Mouse (Mus musculus): ENCODE measurements around the gene Tmem147. TPM values are rescaled to one million over a fixed set of nuclear protein-coding genes. Genes with fewer than 3 reads are reported as not detected.

Tmem147 gene
- 129 and 145 TPM in 2 replicates for polyA plus RNA-seq (2014; fragmentation: Nextera tagmentation; extraction: Ambion mirVana)

DNA sequence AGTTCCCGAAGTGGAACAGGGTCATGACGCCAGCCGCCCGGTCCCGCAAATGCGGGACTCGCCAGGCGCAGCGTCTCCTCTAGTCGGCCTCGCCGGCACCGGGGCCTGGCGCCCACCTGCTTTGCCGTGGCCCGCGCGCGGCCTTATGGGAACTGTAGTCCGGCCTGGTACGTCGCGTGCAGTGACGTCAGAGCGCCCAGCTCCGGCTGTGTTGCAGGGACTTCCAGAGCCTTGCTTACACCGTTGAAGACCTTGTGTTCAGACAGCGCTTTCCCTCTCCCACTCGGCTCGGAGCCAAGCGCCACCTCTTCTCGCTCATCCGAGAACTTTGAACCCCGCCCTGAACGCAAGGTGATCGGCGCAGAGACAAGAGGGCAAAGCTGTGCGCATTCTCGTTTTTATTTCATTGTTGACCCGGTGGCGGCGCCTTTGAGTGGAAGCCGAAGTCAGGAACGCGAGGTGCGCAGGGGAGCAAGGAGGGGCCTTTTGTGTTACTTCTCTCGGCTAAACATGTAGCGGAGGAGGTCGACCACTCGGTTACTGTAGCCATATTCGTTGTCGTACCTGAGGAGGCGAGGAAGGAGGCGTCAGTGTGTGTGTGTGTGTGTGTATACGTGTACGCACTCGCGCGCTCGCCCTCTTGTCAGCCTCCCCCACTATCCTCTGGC is at the start of gene Tmem147:
Gene Tmem147, minus strand, starts transcription at position 145 of the 668 bp plus-strand sequence.
- peak within 1 kb of the TSS; percentile 66 for H3K9ac ChIP-seq (replicated peaks; ENCODE audit: low read length)
- peak within 1 kb of the TSS; percentile 67 for H3K4me2 ChIP-seq (ENCODE audit: low read depth, low read length)
- H3K36me3 ChIP-seq (replicated peaks; ENCODE audit: control insufficient read depth, insufficient read depth, low read depth, low read length) = no peaks in the 10 kb centered on the region
- H3K27ac ChIP-seq (replicated peaks; ENCODE audit: low read depth, low read length) = peak within 1 kb of the TSS; percentile 83
- ATAC-seq (replicated peaks; ENCODE audit: insufficient number of reproducible peaks, low FRiP score, low TSS enrichment, low read depth) (peak; percentile 96), DNase-seq (ENCODE audit: low spot score) (peak; percentile 96)
- under 1% methylated on average over 60 of the region's 60 CpGs for WGBS
- H3K27me3 ChIP-seq (ENCODE audit: control insufficient read depth, insufficient read depth, low read length) = no peaks in the 10 kb centered on the region
- H3K9me3 ChIP-seq (replicated peaks; ENCODE audit: control insufficient read depth, low read length) = no peaks in the 10 kb centered on the region
- peak within 1 kb of the TSS; percentile 73 for H3K4me3 ChIP-seq (ENCODE audit: low read depth, low read length)
- no peaks in the 10 kb centered on the region for H3K4me1 ChIP-seq (ENCODE audit: control insufficient read depth, insufficient read depth, low read length)

DNA sequence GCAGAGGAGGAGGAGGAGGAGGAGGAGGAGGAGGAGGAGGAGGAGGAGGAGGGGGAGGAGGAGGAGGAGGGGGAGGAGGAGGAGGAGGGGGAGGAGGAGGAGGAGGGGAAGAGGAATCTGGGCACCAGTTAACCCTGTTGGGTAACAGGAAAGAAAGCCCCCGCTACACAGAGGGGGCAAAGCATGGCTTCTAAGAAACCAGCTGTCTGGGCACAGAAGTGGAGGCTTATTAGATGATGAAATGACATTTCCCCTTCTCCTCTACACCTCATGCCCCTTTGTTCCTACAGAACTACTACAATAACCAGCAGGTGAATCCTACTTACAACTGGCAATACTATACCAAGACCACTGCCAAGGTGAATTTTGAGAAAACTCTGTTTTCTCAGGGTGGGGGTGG is 48.6 kb upstream of the Tmem147 start:
- Histone ChIP-seq H3K27ac (replicated peaks; ENCODE audit: low read depth, low read length) (no peak overlapping the region), H3K4me1 (ENCODE audit: control insufficient read depth, insufficient read depth, low read length) (no peaks in the 10 kb centered on the region), H3K4me3 (ENCODE audit: low read depth, low read length) (no peak overlapping the region), H3K9ac (replicated peaks; ENCODE audit: low read length) (no peak overlapping the region), H3K27me3 (ENCODE audit: control insufficient read depth, insufficient read depth, low read length) (no peaks in the 10 kb centered on the region), H3K4me2 (ENCODE audit: low read depth, low read length) (no peak overlapping the region), H3K36me3 (replicated peaks; ENCODE audit: control insufficient read depth, insufficient read depth, low read depth, low read length) (no peaks in the 10 kb centered on the region), H3K9me3 (replicated peaks; ENCODE audit: control insufficient read depth, low read length) (no peaks in the 10 kb centered on the region)
- WGBS = 93% methylated on average over 1 of the region's 1 CpGs
- DNase-seq (ENCODE audit: low spot score) (no peak), ATAC-seq (replicated peaks; ENCODE audit: insufficient number of reproducible peaks, low FRiP score, low TSS enrichment, low read depth) (no peak)

DNA sequence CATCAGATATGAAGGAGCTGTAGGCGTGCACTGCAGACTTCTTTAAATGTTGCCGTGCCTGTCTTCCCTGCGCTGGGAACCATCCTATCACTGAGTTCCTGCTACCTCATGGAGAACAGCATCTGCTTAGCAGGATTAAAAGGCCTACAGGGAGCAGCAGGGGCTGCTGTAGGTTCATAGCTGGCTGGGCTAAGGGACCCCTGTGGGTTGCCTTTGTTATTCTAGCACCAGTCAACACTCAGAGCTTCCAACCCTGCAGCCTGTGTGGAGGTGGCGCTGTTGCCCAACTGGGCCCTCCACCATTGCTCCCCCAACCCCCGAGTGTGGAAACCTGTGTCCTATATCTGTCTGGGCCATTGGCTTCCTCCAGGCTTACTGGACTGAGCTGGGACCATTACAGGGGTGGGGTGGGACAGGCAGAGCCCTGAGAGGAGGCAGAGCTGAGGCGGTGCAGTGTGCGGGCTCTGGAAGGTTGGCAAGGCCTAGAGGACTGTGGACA is 47.8 kb upstream of the Tmem147 start:
- Histone ChIP-seq H3K4me1 (ENCODE audit: control insufficient read depth, insufficient read depth, low read length) (no peaks in the 10 kb centered on the region), H3K9me3 (replicated peaks; ENCODE audit: control insufficient read depth, low read length) (no peaks in the 10 kb centered on the region), H3K27me3 (ENCODE audit: control insufficient read depth, insufficient read depth, low read length) (no peaks in the 10 kb centered on the region), H3K9ac (replicated peaks; ENCODE audit: low read length) (no peak overlapping the region), H3K4me2 (ENCODE audit: low read depth, low read length) (no peak overlapping the region), H3K4me3 (ENCODE audit: low read depth, low read length) (no peak overlapping the region), H3K36me3 (replicated peaks; ENCODE audit: control insufficient read depth, insufficient read depth, low read depth, low read length) (no peaks in the 10 kb centered on the region), H3K27ac (replicated peaks; ENCODE audit: low read depth, low read length) (no peak overlapping the region)
- 44% methylated on average over 7 of the region's 7 CpGs for WGBS
- ATAC-seq (replicated peaks; ENCODE audit: insufficient number of reproducible peaks, low FRiP score, low TSS enrichment, low read depth) (no peak), DNase-seq (ENCODE audit: low spot score) (no peak)

GRCm38 (mm10) chr7:30776104-30776503 is 46.8 kb upstream of the Tmem147 start:
- H3K9ac ChIP-seq (replicated peaks; ENCODE audit: low read length) = no peak overlapping the region
- no peak overlapping the region for H3K4me2 ChIP-seq (ENCODE audit: low read depth, low read length)
- DNase-seq (ENCODE audit: low spot score) (no peak), ATAC-seq (replicated peaks; ENCODE audit: insufficient number of reproducible peaks, low FRiP score, low TSS enrichment, low read depth) (no peak)
- no peaks in the 10 kb centered on the region for H3K36me3 ChIP-seq (replicated peaks; ENCODE audit: control insufficient read depth, insufficient read depth, low read depth, low read length)
- H3K27me3 ChIP-seq (ENCODE audit: control insufficient read depth, insufficient read depth, low read length) = no peaks in the 10 kb centered on the region
- no peaks in the 10 kb centered on the region for H3K9me3 ChIP-seq (replicated peaks; ENCODE audit: control insufficient read depth, low read length)
- 91% methylated on average over 9 of the region's 9 CpGs for WGBS
- no peaks in the 10 kb centered on the region for H3K4me1 ChIP-seq (ENCODE audit: control insufficient read depth, insufficient read depth, low read length)
- H3K4me3 ChIP-seq (ENCODE audit: low read depth, low read length) = no peak overlapping the region
- no peak overlapping the region for H3K27ac ChIP-seq (replicated peaks; ENCODE audit: low read depth, low read length)

DNA sequence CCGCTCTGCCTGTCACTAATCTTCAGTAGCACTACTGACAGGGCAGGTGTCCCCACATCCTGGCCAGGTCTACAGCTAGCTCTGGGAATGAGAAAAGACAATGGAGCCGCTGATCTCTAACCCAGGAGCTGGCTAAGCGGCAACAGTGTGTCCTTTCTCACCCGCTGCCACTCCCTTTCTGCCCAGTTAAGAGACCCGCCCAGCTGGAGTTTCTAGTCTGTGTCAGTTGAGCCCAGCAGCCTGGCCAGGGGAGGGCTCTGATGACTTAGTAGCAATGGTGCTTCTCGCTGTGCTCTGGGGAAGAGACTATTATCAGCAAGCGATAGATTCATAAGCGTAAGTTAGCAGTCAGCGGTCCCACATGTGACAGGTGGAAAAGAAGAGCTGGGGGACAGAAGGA is 39.9 kb upstream of the Tmem147 start:
- H3K4me3 ChIP-seq (ENCODE audit: low read depth, low read length) = no peak overlapping the region
- H3K4me1 ChIP-seq (ENCODE audit: control insufficient read depth, insufficient read depth, low read length) = no peaks in the 10 kb centered on the region
- no peaks in the 10 kb centered on the region for H3K9me3 ChIP-seq (replicated peaks; ENCODE audit: control insufficient read depth, low read length)
- no peaks in the 10 kb centered on the region for H3K36me3 ChIP-seq (replicated peaks; ENCODE audit: control insufficient read depth, insufficient read depth, low read depth, low read length)
- WGBS = 32% methylated on average over 9 of the region's 9 CpGs
- H3K27me3 ChIP-seq (ENCODE audit: control insufficient read depth, insufficient read depth, low read length) = no peaks in the 10 kb centered on the region
- no peak overlapping the region for H3K9ac ChIP-seq (replicated peaks; ENCODE audit: low read length)
- DNase-seq (ENCODE audit: low spot score) = no peak
- ATAC-seq (replicated peaks; ENCODE audit: insufficient number of reproducible peaks, low FRiP score, low TSS enrichment, low read depth) = no peak
- H3K27ac ChIP-seq (replicated peaks; ENCODE audit: low read depth, low read length) = no peak overlapping the region
- H3K4me2 ChIP-seq (ENCODE audit: low read depth, low read length) = no peak overlapping the region

DNA sequence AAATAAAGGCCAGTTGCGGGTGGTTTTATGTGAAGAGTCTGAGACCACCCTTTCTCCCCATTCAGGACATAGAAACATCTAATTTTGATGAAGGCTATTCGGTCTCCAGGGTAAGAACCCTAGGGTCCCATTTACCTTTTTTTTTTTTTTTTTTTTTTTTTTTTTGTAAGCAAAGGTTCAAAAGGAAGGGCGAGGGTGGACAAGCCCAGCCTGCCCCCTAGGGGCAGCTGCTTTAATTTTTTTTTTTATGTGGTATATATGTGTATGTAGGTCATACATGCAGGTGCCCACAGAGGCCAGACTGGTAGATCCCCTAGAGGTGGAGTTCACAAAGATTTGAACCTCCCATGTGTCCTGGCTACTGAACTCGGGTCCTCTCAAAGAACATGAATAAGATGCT is 37.1 kb upstream of the Tmem147 start:
- 93% methylated on average over 4 of the region's 4 CpGs for WGBS
- ATAC-seq (replicated peaks; ENCODE audit: insufficient number of reproducible peaks, low FRiP score, low TSS enrichment, low read depth) = no peak

DNA sequence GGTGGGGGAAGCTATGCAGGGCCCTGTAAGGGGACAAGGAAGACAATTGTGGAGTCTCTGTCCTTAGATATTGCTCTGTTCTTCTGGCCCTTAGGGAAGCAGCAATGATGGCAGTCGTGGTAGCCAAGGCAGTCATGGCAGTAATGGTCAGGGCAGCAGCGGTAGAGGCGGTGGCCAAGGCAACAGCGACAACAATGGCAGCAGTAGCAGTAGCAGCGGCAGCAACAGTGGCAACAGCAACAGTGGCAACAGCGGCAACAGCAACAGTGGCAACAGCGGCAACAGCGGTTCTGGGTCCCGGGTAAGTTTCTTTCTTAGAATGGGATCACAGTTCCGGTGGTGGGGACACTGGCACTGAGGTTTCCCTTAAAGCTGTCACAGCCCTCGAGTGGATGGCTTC is 35.8 kb upstream of the Tmem147 start:
- no peak overlapping the region for H3K4me3 ChIP-seq (ENCODE audit: low read depth, low read length)
- H3K4me1 ChIP-seq (ENCODE audit: control insufficient read depth, insufficient read depth, low read length) = no peaks in the 10 kb centered on the region
- no peak overlapping the region for H3K4me2 ChIP-seq (ENCODE audit: low read depth, low read length)
- no peaks in the 10 kb centered on the region for H3K36me3 ChIP-seq (replicated peaks; ENCODE audit: control insufficient read depth, insufficient read depth, low read depth, low read length)
- DNase-seq (ENCODE audit: low spot score) (no peak), ATAC-seq (replicated peaks; ENCODE audit: insufficient number of reproducible peaks, low FRiP score, low TSS enrichment, low read depth) (no peak)
- H3K27me3 ChIP-seq (ENCODE audit: control insufficient read depth, insufficient read depth, low read length) = no peaks in the 10 kb centered on the region
- 37% methylated on average over 11 of the region's 11 CpGs for WGBS
- H3K9me3 ChIP-seq (replicated peaks; ENCODE audit: control insufficient read depth, low read length) = no peaks in the 10 kb centered on the region
- no peak overlapping the region for H3K9ac ChIP-seq (replicated peaks; ENCODE audit: low read length)
- H3K27ac ChIP-seq (replicated peaks; ENCODE audit: low read depth, low read length) = no peak overlapping the region

More for the DNA sequence above, 37.1 kb upstream of the Tmem147 start:
- H3K27me3 ChIP-seq (ENCODE audit: control insufficient read depth, insufficient read depth, low read length) = no peaks in the 10 kb centered on the region
- H3K4me3 ChIP-seq (ENCODE audit: low read depth, low read length) = no peak overlapping the region
- H3K4me1 ChIP-seq (ENCODE audit: control insufficient read depth, insufficient read depth, low read length) = no peaks in the 10 kb centered on the region
- H3K27ac ChIP-seq (replicated peaks; ENCODE audit: low read depth, low read length) = no peak overlapping the region
- H3K36me3 ChIP-seq (replicated peaks; ENCODE audit: control insufficient read depth, insufficient read depth, low read depth, low read length) = no peaks in the 10 kb centered on the region
- H3K9ac ChIP-seq (replicated peaks; ENCODE audit: low read length) = no peak overlapping the region
- no peaks in the 10 kb centered on the region for H3K9me3 ChIP-seq (replicated peaks; ENCODE audit: control insufficient read depth, low read length)
- H3K4me2 ChIP-seq (ENCODE audit: low read depth, low read length) = no peak overlapping the region
- no peak for DNase-seq (ENCODE audit: low spot score)

DNA sequence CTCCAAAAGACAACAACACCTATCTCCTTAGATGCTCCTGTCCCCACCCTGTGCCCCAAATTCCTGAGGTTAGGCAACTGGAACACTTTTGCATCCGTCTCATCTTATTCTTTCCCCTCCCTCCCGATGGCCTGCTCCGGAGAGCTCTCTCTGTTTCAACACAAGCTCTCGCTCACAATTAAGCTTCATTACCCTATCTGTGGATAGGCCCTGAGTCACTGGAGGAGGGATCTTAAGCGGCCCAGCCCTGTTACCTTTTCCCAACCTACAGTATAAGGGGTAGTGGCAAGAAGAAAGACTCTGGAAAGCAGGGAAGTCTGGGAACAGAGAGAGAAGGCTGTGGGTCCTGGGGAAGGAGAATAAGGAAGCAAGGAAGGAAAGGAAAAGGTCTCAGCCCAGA is 34.1 kb upstream of the Tmem147 start, which contains the start of gene Dmkn:
Gene Dmkn, plus strand, starts transcription at position 301 of the 400 bp plus-strand sequence.
- Histone ChIP-seq H3K9me3 (replicated peaks; ENCODE audit: control insufficient read depth, low read length) (no peaks in the 10 kb centered on the region), H3K27me3 (ENCODE audit: control insufficient read depth, insufficient read depth, low read length) (no peaks in the 10 kb centered on the region), H3K9ac (replicated peaks; ENCODE audit: low read length) (no peak within 1 kb of the TSS), H3K4me1 (ENCODE audit: control insufficient read depth, insufficient read depth, low read length) (no peaks in the 10 kb centered on the region), H3K27ac (replicated peaks; ENCODE audit: low read depth, low read length) (no peak within 1 kb of the TSS), H3K4me2 (ENCODE audit: low read depth, low read length) (no peak within 1 kb of the TSS), H3K4me3 (ENCODE audit: low read depth, low read length) (no peak within 1 kb of the TSS), H3K36me3 (replicated peaks; ENCODE audit: control insufficient read depth, insufficient read depth, low read depth, low read length) (no peaks in the 10 kb centered on the region)
- 36% methylated on average over 5 of the region's 5 CpGs for WGBS
- no peak for ATAC-seq (replicated peaks; ENCODE audit: insufficient number of reproducible peaks, low FRiP score, low TSS enrichment, low read depth)
- no peak for DNase-seq (ENCODE audit: low spot score)
